Mouse (Mus musculus) spleen, postnatal 10 days (tissue): ENCODE data around the gene Rbfox1.

Experiments used
- DNase-seq, 2 experiments: peaks; one replicate each; pipeline ENCODE4 v3.0.0; 2021 to 2022; ENCODE audit warnings: low spot score in 2 of 2

Rbfox1 gene

GRCm38 (mm10) chr16:6821741-6822140 is 936.6 kb downstream of the Rbfox1 start:
- no peak for DNase-seq

GRCm38 (mm10) chr16:6829892-6830524 is 944.9 kb downstream of the Rbfox1 start:
- no peak for DNase-seq

- no peak for DNase-seq
Measured at GRCm38 (mm10) chr16:6833486-6833885, 948.3 kb downstream of the Rbfox1 start.

- DNase-seq = no peak
Measured at GRCm38 (mm10) chr16:6835051-6835450, 949.9 kb downstream of the Rbfox1 start.

- peak in 1 of 2 experiments; percentile 17 for DNase-seq
Measured at GRCm38 (mm10) chr16:6839299-6839995, 954.3 kb downstream of the Rbfox1 start.

GRCm38 (mm10) chr16:6840007-6840406 is 954.9 kb downstream of the Rbfox1 start:
- no peak for DNase-seq

GRCm38 (mm10) chr16:6840461-6840860 is 955.3 kb downstream of the Rbfox1 start:
- no peak for DNase-seq

- DNase-seq = no peak
Measured at GRCm38 (mm10) chr16:6842066-6842785, 957.1 kb downstream of the Rbfox1 start.

GRCm38 (mm10) chr16:6844659-6845058 is 959.5 kb downstream of the Rbfox1 start:
- DNase-seq = no peak

- no peak for DNase-seq
Measured at GRCm38 (mm10) chr16:6851393-6851792, 966.2 kb downstream of the Rbfox1 start.

- no peak for DNase-seq
Measured at GRCm38 (mm10) chr16:6853796-6854195, 968.6 kb downstream of the Rbfox1 start.

- no peak for DNase-seq
Measured at GRCm38 (mm10) chr16:6861656-6862055, 976.5 kb downstream of the Rbfox1 start.

- no peak for DNase-seq
Measured at GRCm38 (mm10) chr16:6882683-6883430, 997.7 kb downstream of the Rbfox1 start.

- no peak for DNase-seq
Measured at GRCm38 (mm10) chr16:6883798-6884197, 998.6 kb downstream of the Rbfox1 start.

GRCm38 (mm10) chr16:6885617-6886016 is 1000.5 kb downstream of the Rbfox1 start:
- no peak for DNase-seq

- DNase-seq = no peak
Measured at GRCm38 (mm10) chr16:6889221-6889620, 1004.1 kb downstream of the Rbfox1 start.

- DNase-seq = no peak
Measured at GRCm38 (mm10) chr16:6897734-6898133, 1012.6 kb downstream of the Rbfox1 start.

- no peak for DNase-seq
Measured at GRCm38 (mm10) chr16:6900006-6900405, 1014.9 kb downstream of the Rbfox1 start.

- DNase-seq = no peak
Measured at GRCm38 (mm10) chr16:6904984-6905383, 1019.8 kb downstream of the Rbfox1 start.

GRCm38 (mm10) chr16:6906001-6906400 is 1020.8 kb downstream of the Rbfox1 start:
- DNase-seq = no peak

GRCm38 (mm10) chr16:6907550-6907949 is 1022.4 kb downstream of the Rbfox1 start:
- DNase-seq = no peak

- DNase-seq = no peak
Measured at GRCm38 (mm10) chr16:6914531-6914930, 1029.4 kb downstream of the Rbfox1 start.
